In the genomic region with DNA sequence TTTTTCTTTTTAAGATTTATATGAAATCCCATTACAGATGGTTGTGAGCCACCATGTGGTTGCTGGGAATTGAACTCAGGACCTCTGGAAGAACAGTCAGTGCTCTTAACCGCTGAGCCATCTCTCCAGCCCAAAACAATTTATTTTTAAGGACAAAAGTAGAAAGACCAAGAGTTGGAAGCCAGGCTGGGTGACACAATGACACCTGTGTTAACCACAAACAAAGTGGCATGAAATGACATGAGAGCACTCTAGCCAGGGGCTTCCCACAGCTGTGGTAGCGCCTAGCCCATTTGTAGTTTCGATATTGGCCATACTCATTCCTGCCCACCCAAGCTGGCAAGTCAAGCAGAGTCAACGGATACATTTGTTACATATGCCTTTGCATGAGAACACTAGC, we compare ENCODE assay signal across 24 mouse cellular contexts. TPM values are rescaled to one million over a fixed set of nuclear protein-coding genes. Genes with fewer than 3 reads are reported as not detected.
DNase-seq lines count a peak whose midpoint lies in the region; ATAC-seq lines count a peak whose summit lies in the region.
"Had no signal": no experiment of that assay in that cellular context is flagged by ENCODE, and none has a peak within 500 bp of the region (broad histone marks: within the 10 kb centered on the region; RNA-seq: fewer than 3 reads in every experiment).

No protein-coding gene starts in this region.

- no peak overlapping the region for H3K9ac ChIP-seq in liver, embryonic 15.5 days
- H3K9ac ChIP-seq in liver, embryonic 12.5 days: no peak overlapping the region
- H3K9ac ChIP-seq: embryonic facial prominence, embryonic 15.5 days; hindbrain, embryonic 13.5 days; intestine, embryonic 15.5 days; limb, embryonic 15.5 days; lung, embryonic 15.5 days; neural tube, embryonic 13.5 days had no signal

- peak overlapping the region; percentile 41; the same call in 1 of the 2 replicates for H3K27ac ChIP-seq in liver, embryonic 15.5 days (replicated peaks)
- H3K27ac ChIP-seq in liver, embryonic 12.5 days: no peak overlapping the region
- H3K27ac ChIP-seq: embryonic facial prominence, embryonic 15.5 days; forebrain, embryonic 10.5 days; gastrocnemius, adult 2 months; hindbrain, embryonic 13.5 days; intestine, embryonic 15.5 days; limb, embryonic 15.5 days; lung, embryonic 15.5 days; neural tube, embryonic 13.5 days had no signal

- no peak for ATAC-seq in liver, embryonic 15.5 days (ENCODE audit: insufficient read depth)
- no peak for ATAC-seq in liver, embryonic 12.5 days
- no peak for ATAC-seq in frontal cortex, adult (ENCODE audit: low TSS enrichment)
- ATAC-seq: intestine, embryonic 15.5 days had no signal

- H3K4me1 ChIP-seq in liver, embryonic 15.5 days (replicated peaks): peaks cover 49% of the 10 kb centered on the region
- peaks cover 42% of the 10 kb centered on the region for H3K4me1 ChIP-seq in liver, embryonic 12.5 days
- H3K4me1 ChIP-seq: forebrain, embryonic 10.5 days; hindbrain, embryonic 13.5 days; intestine, embryonic 15.5 days; neural tube, embryonic 13.5 days had no signal

- H3K4me2 ChIP-seq in liver, embryonic 15.5 days: no peak overlapping the region
- H3K4me2 ChIP-seq in liver, embryonic 12.5 days: no peak overlapping the region
- H3K4me2 ChIP-seq: embryonic facial prominence, embryonic 15.5 days; heart, embryonic 11.5 days; hindbrain, embryonic 13.5 days; intestine, embryonic 15.5 days; limb, embryonic 15.5 days; lung, embryonic 15.5 days; neural tube, embryonic 13.5 days had no signal

- 90% methylated on average over 4 of the region's 4 CpGs for WGBS in liver, embryonic 15.5 days (ENCODE audit: insufficient replicate concordance)
- 82% methylated on average over 4 of the region's 4 CpGs for WGBS in liver, embryonic 12.5 days (ENCODE audit: insufficient replicate concordance)

- H3K36me3 ChIP-seq in liver, embryonic 15.5 days (replicated peaks): no peaks in the 10 kb centered on the region
- H3K36me3 ChIP-seq in liver, embryonic 12.5 days: no peaks in the 10 kb centered on the region
- H3K36me3 ChIP-seq: embryonic facial prominence, embryonic 15.5 days; forebrain, embryonic 10.5 days; G1E; hindbrain, embryonic 13.5 days; intestine, embryonic 15.5 days; limb, embryonic 15.5 days; lung, embryonic 15.5 days; neural tube, embryonic 13.5 days had no signal

- no peaks in the 10 kb centered on the region for H3K27me3 ChIP-seq in liver, embryonic 15.5 days
- H3K27me3 ChIP-seq in liver, embryonic 12.5 days (replicated peaks): no peaks in the 10 kb centered on the region
- H3K27me3 ChIP-seq: embryonic facial prominence, embryonic 15.5 days; hindbrain, embryonic 13.5 days; intestine, embryonic 15.5 days; limb, embryonic 15.5 days; lung, embryonic 15.5 days; neural tube, embryonic 13.5 days had no signal

- no peaks in the 10 kb centered on the region for H3K9me3 ChIP-seq in liver, embryonic 15.5 days (replicated peaks)
- H3K9me3 ChIP-seq in liver, embryonic 12.5 days (replicated peaks): no peaks in the 10 kb centered on the region
- H3K9me3 ChIP-seq: embryonic facial prominence, embryonic 15.5 days; hindbrain, embryonic 13.5 days; intestine, embryonic 15.5 days; lung, embryonic 15.5 days; neural tube, embryonic 13.5 days had no signal

- DNase-seq in A20 (ENCODE audit: low read depth, low spot score): peak; percentile 90
- peak; percentile 6 to 11 for DNase-seq in CD8-positive naive resting alpha-beta T cell, adult 2 months (ENCODE audit: low read depth in 2 of 2, low spot score in 2 of 2)
- peak; percentile 37 for DNase-seq in naive thymus-derived CD4-positive, alpha-beta T cell, adult 2 months (ENCODE audit: low read depth)
- DNase-seq in right cerebral cortex, adult 2 months (ENCODE audit: low spot score in 2 of 2): no peak
- no peak for DNase-seq in cerebellum, postnatal 4 days (ENCODE audit: low spot score in 2 of 2)
- DNase-seq: adrenal gland, postnatal 36 days; cerebellum, adult 11-12 months; cerebellum, postnatal 25 days; gastrocnemius, adult 2 months; heart, postnatal 10 days; lung, postnatal 4 days; right cerebral cortex, postnatal 25 days had no signal

- H3K4me3 ChIP-seq in liver, embryonic 15.5 days (replicated peaks): no peak overlapping the region
- no peak overlapping the region for H3K4me3 ChIP-seq in liver, embryonic 12.5 days
- H3K4me3 ChIP-seq: embryonic facial prominence, embryonic 15.5 days; forebrain, embryonic 10.5 days; gastrocnemius, adult 2 months; hindbrain, embryonic 13.5 days; intestine, embryonic 15.5 days; limb, embryonic 15.5 days; lung, embryonic 15.5 days; neural tube, embryonic 13.5 days had no signal

RNA-seq across cellular contexts. Expression of a gene that starts 13.7 kb away (rescaled TPM):
- 34.2 and 41.6 TPM in 2 replicates for polyA plus RNA-seq in liver, embryonic 15.5 days (2015; fragmentation: Nextera tagmentation; extraction: Ambion mirVana)
- 32.6 and 32.7 TPM in 2 replicates for polyA plus RNA-seq in liver, embryonic 12.5 days (2016; fragmentation: Nextera tagmentation; extraction: Ambion mirVana)

RNA-seq across cellular contexts. Expression of a gene that starts 59.8 kb away (rescaled TPM):
- 192 and 214 TPM in 2 replicates for polyA plus RNA-seq in liver, embryonic 15.5 days (2015; fragmentation: Nextera tagmentation; extraction: Ambion mirVana)
- polyA plus RNA-seq in liver, embryonic 12.5 days (2016; fragmentation: Nextera tagmentation; extraction: Ambion mirVana): 240 and 248 TPM in 2 replicates

Comparison
In these comparisons a context has a peak if more than half of its experiments do, and no peak if none do; other contexts are left out.
1. DNase-seq: peak in A20 (single experiment), CD8-positive naive resting alpha-beta T cell, adult 2 months (2 of 2) and naive thymus-derived CD4-positive, alpha-beta T cell, adult 2 months (single experiment); none in right cerebral cortex, adult 2 months (0 of 2) and cerebellum, postnatal 4 days (0 of 2).